Mouse (Mus musculus) embryo, embryonic 9.5 days (tissue): ENCODE measurements around the gene Rpgr.
A peak's percentile ranks its signal among the peaks of the same experiment; 100 is the strongest.

ENCODE experiments used
- DNase-seq: peaks from one replicate; pipeline ENCODE4 v3.0.0-alpha.2; 2017; ENCODE audit errors: extremely low spot score

The Rpgr gene

GRCm38 (mm10) chrX:10216410-10216949 is at the start of gene Rpgr:
TSS of gene Rpgr (minus strand) at chrX:10216920.
- DNase-seq, result peak; percentile 91

- DNase-seq, result no peak
Observed at GRCm38 (mm10) chrX:10258260-10258659, 41.5 kb upstream of the Rpgr start.

GRCm38 (mm10) chrX:10257774-10258173 is 41.1 kb upstream of the Rpgr start:
- no peak for DNase-seq

- DNase-seq, result no peak
Observed at GRCm38 (mm10) chrX:10251852-10252504, 35.3 kb upstream of the Rpgr start, which contains the start of gene Otc. TSS of gene Otc (plus strand) at chrX:10252305.

- DNase-seq, result no peak
Observed at GRCm38 (mm10) chrX:10251357-10251756, 34.6 kb upstream of the Rpgr start.

- no peak for DNase-seq
Observed at GRCm38 (mm10) chrX:10243916-10244315, 27.2 kb upstream of the Rpgr start.

GRCm38 (mm10) chrX:10239515-10239914 is 22.8 kb upstream of the Rpgr start:
- no peak for DNase-seq

- DNase-seq, result no peak
Observed at GRCm38 (mm10) chrX:10234617-10235016, 17.9 kb upstream of the Rpgr start.

- no peak for DNase-seq
Observed at GRCm38 (mm10) chrX:10233051-10233450, 16.3 kb upstream of the Rpgr start.

GRCm38 (mm10) chrX:10219281-10219680 is 2.6 kb upstream of the Rpgr start:
- DNase-seq, result no peak

GRCm38 (mm10) chrX:10215972-10216371 is 748 bp downstream of the Rpgr start:
- no peak for DNase-seq

GRCm38 (mm10) chrX:10205937-10206336 is 10.8 kb downstream of the Rpgr start:
- DNase-seq, result no peak

GRCm38 (mm10) chrX:10201289-10201688 is 15.4 kb downstream of the Rpgr start:
- DNase-seq, result peak; percentile 35

- no peak for DNase-seq
Observed at GRCm38 (mm10) chrX:10152390-10152789, 64.3 kb downstream of the Rpgr start.

- peak; percentile 30 for DNase-seq
Observed at GRCm38 (mm10) chrX:10117065-10117719, 99.5 kb downstream of the Rpgr start, which contains the start of gene Srpx. TSS of gene Srpx (minus strand) at chrX:10117709.

GRCm38 (mm10) chrX:10115780-10116179 is 100.9 kb downstream of the Rpgr start:
- no peak for DNase-seq

- no peak for DNase-seq
Observed at GRCm38 (mm10) chrX:10110736-10111135, 106.0 kb downstream of the Rpgr start.

GRCm38 (mm10) chrX:10108558-10108957 is 108.2 kb downstream of the Rpgr start:
- DNase-seq, result no peak

- DNase-seq, result no peak
Observed at GRCm38 (mm10) chrX:10105475-10105874, 111.2 kb downstream of the Rpgr start.

- DNase-seq, result no peak
Observed at GRCm38 (mm10) chrX:10102739-10103138, 114.0 kb downstream of the Rpgr start.

- no peak for DNase-seq
Observed at GRCm38 (mm10) chrX:10095797-10096196, 120.9 kb downstream of the Rpgr start.

- no peak for DNase-seq
Observed at GRCm38 (mm10) chrX:10080385-10080784, 136.3 kb downstream of the Rpgr start.

GRCm38 (mm10) chrX:10079981-10080380 is 136.7 kb downstream of the Rpgr start:
- no peak for DNase-seq
